Mouse (Mus musculus): ENCODE measurements around the gene Cdpf1. TPM values are rescaled to one million over a fixed set of nuclear protein-coding genes. Genes with fewer than 3 reads are reported as not detected.

Gene Cdpf1
- polyA plus RNA-seq, 1 experiment, result 17.0 TPM

DNA sequence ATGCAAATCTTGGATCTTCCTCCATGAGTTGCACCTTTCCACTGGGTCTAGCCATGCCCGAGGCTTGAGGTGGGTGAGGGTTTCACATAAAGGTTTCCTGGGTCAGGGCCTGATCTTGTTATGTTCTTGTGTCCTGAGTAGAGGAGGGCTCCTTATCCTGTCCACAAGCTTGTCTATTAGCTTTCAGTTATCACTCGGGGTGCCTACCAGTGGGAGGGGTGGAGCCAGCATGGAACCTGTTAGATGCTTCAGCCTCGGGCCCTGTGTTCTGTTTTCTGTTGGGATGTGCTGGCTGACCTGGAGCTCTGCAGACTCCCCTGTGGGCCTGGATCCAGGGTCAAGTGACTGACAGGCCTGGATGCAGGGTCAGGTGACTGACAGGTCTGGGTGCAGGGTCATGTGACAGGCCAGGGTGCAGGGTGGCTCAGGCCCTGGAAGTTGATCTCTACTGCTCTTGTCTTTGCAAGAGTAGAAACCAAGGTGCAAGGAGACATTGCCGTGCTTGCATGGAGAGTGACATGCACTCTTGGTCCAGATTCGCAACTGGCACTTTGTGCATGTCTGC lies 30.4 kb upstream of the Cdpf1 start:
- TF ChIP-seq FOSL1 (IDR thresholded peaks at IDR 0.05; ENCODE audit: insufficient read depth, low read length, poor library complexity, severe bottlenecking) (no peak), MYOG (IDR thresholded peaks at IDR 0.05; ENCODE audit: control insufficient read depth, extremely low read depth, insufficient read length) (no peak), CTCF (IDR thresholded peaks at IDR 0.05; ENCODE audit: control insufficient read depth, insufficient read depth, insufficient read length) (no peak), USF1 (IDR thresholded peaks at IDR 0.05; ENCODE audit: low read depth) (no peak), CEBPB (IDR thresholded peaks at IDR 0.05; ENCODE audit: low read depth) (no peak), MYOD1 (IDR thresholded peaks at IDR 0.05; ENCODE audit: control insufficient read depth, insufficient read length, low read depth) (no peak), MAX (IDR thresholded peaks at IDR 0.05) (no peak)

DNA sequence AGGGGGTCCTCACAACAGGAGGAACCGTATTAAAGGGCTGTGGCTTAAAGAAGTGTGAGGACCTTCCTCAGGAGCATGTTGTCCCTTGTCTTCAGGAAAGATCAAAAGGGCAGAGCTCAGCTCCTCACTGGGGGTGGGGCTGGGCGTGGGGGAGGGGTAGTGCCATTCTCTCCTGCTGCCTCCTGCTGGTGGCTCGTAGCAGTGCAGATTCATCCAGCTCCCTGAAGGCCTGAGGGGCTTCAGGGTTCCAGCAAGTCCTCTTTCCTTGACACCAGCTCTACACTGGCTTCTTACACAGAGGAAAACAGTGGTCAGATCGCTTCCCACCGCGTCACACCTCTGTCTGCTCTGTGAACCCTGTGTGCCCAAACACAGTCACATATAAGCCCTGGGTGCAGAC lies 29.5 kb upstream of the Cdpf1 start:
- H3K4me3 ChIP-seq (ENCODE audit: insufficient read depth, poor library complexity, severe bottlenecking), result no peak overlapping the region
- no peak overlapping the region for H3ac ChIP-seq (ENCODE audit: control insufficient read depth, insufficient read length, low read depth)
- TF ChIP-seq CTCF (IDR thresholded peaks at IDR 0.05; ENCODE audit: control insufficient read depth, insufficient read depth, insufficient read length) (peak; percentile 25), MYOD1 (IDR thresholded peaks at IDR 0.05; ENCODE audit: control insufficient read depth, insufficient read length, low read depth) (no peak)
- no peaks in the 10 kb centered on the region for H3K36me3 ChIP-seq (ENCODE audit: control insufficient read depth, insufficient read depth)
- H3K27me3 ChIP-seq (ENCODE audit: control insufficient read depth, insufficient read depth, insufficient read length), result peaks cover 64% of the 10 kb centered on the region
- H3K79me3 ChIP-seq (ENCODE audit: low read depth), result no peaks in the 10 kb centered on the region
- H3K79me2 ChIP-seq (ENCODE audit: control insufficient read depth, insufficient read depth), result no peaks in the 10 kb centered on the region

More for the DNA sequence above, 30.4 kb upstream of the Cdpf1 start:
- Histone ChIP-seq H3K4me3 (ENCODE audit: insufficient read depth, poor library complexity, severe bottlenecking) (no peak overlapping the region), H3K27me3 (ENCODE audit: control insufficient read depth, insufficient read depth, insufficient read length) (peaks cover 65% of the 10 kb centered on the region), H3K36me3 (ENCODE audit: control insufficient read depth, insufficient read depth) (no peaks in the 10 kb centered on the region), H3ac (ENCODE audit: control insufficient read depth, insufficient read length, low read depth) (no peak overlapping the region), H3K79me2 (ENCODE audit: control insufficient read depth, insufficient read depth) (no peaks in the 10 kb centered on the region), H3K79me3 (ENCODE audit: low read depth) (no peaks in the 10 kb centered on the region)

DNA sequence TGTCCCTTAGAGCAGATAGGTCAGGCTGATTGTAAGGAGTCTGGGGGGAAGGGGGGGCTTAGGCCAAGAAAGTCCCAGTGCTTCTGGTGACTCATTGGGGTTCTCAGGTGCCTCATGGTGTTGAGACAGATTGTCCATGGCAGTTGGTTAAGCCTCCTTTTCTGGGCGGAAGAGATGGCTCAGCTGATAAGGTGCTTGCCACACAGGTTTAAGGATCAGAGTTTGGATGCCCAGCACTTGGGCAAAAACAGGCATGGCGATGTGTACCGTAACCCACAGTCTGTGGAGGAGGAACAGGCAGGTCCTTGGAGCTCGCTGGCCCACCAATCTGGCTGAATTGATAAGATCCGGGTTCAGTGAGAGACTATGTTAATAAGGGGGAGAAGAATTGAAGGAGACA lies 25.4 kb upstream of the Cdpf1 start:
- Histone ChIP-seq H3K27me3 (ENCODE audit: control insufficient read depth, insufficient read depth, insufficient read length) (peaks cover 51% of the 10 kb centered on the region), H3K36me3 (ENCODE audit: control insufficient read depth, insufficient read depth) (no peaks in the 10 kb centered on the region), H3ac (ENCODE audit: control insufficient read depth, insufficient read length, low read depth) (no peak overlapping the region), H3K4me3 (ENCODE audit: insufficient read depth, poor library complexity, severe bottlenecking) (no peak overlapping the region), H3K79me2 (ENCODE audit: control insufficient read depth, insufficient read depth) (no peaks in the 10 kb centered on the region), H3K79me3 (ENCODE audit: low read depth) (no peaks in the 10 kb centered on the region)
- TF ChIP-seq USF1 (IDR thresholded peaks at IDR 0.05; ENCODE audit: low read depth) (no peak), MYOG (IDR thresholded peaks at IDR 0.05; ENCODE audit: control insufficient read depth, extremely low read depth, insufficient read length) (no peak), CTCF (IDR thresholded peaks at IDR 0.05; ENCODE audit: control insufficient read depth, insufficient read depth, insufficient read length) (no peak), FOSL1 (IDR thresholded peaks at IDR 0.05; ENCODE audit: insufficient read depth, low read length, poor library complexity, severe bottlenecking) (no peak)

DNA sequence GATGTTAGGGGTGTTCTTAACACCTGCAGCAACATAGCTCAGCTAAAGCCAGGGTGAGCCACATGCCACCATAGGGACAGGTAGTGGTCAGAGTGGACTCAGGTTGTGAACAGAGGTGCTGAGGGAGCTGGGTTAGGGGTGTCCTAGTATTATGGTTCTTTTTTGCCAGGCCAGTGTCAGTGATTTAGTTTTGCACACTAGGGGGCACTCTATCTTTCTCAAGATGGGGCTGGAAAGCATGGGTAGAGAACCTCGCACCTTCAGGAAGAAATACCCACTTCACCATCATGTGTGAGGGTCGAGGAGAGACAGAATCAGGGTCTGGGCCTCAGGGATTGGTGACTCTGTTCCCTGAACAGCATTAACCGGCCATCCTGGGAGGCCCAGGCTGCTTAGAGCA lies 23.8 kb upstream of the Cdpf1 start:
- Histone ChIP-seq H3K79me2 (ENCODE audit: control insufficient read depth, insufficient read depth) (no peaks in the 10 kb centered on the region), H3K79me3 (ENCODE audit: low read depth) (no peaks in the 10 kb centered on the region), H3ac (ENCODE audit: control insufficient read depth, insufficient read length, low read depth) (no peak overlapping the region), H3K36me3 (ENCODE audit: control insufficient read depth, insufficient read depth) (no peaks in the 10 kb centered on the region), H3K4me3 (ENCODE audit: insufficient read depth, poor library complexity, severe bottlenecking) (no peak overlapping the region), H3K27me3 (ENCODE audit: control insufficient read depth, insufficient read depth, insufficient read length) (peaks cover 59% of the 10 kb centered on the region)
- TF ChIP-seq CEBPB (IDR thresholded peaks at IDR 0.05; ENCODE audit: low read depth), result no peak
- no peak for TF ChIP-seq FOSL1 (IDR thresholded peaks at IDR 0.05; ENCODE audit: insufficient read depth, low read length, poor library complexity, severe bottlenecking)
- no peak for TF ChIP-seq MYOD1 (IDR thresholded peaks at IDR 0.05; ENCODE audit: control insufficient read depth, insufficient read length, low read depth)
- TF ChIP-seq MYOG (IDR thresholded peaks at IDR 0.05; ENCODE audit: control insufficient read depth, extremely low read depth, insufficient read length), result no peak
- TF ChIP-seq USF1 (IDR thresholded peaks at IDR 0.05; ENCODE audit: low read depth), result no peak
- no peak for TF ChIP-seq MAX (IDR thresholded peaks at IDR 0.05)
- no peak for TF ChIP-seq CTCF (IDR thresholded peaks at IDR 0.05; ENCODE audit: control insufficient read depth, insufficient read depth, insufficient read length)

DNA sequence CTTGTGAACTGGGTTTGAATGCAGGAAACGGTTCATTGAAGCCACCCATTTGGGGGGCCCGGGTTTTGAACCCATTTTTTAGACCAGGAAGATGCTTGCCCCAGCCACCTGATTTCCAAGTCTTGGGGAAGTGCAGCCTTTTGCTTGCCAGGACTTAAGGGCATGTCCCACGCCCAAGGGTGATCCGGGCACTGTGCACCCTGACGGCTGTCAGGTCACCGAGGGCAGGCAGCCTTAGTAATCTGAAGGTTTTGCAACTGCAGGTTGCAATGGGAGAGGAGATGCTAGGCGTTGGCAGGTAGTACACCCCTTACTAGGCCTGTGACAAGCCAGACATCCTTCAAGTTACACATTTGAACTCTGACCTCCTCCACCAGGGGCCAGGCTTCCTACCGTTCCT lies 21.1 kb upstream of the Cdpf1 start:
- no peaks in the 10 kb centered on the region for H3K79me3 ChIP-seq (ENCODE audit: low read depth)
- H3K79me2 ChIP-seq (ENCODE audit: control insufficient read depth, insufficient read depth), result no peaks in the 10 kb centered on the region
- H3K36me3 ChIP-seq (ENCODE audit: control insufficient read depth, insufficient read depth), result no peaks in the 10 kb centered on the region
- H3K4me3 ChIP-seq (ENCODE audit: insufficient read depth, poor library complexity, severe bottlenecking), result no peak overlapping the region
- TF ChIP-seq CTCF (IDR thresholded peaks at IDR 0.05; ENCODE audit: control insufficient read depth, insufficient read depth, insufficient read length) (no peak), CEBPB (IDR thresholded peaks at IDR 0.05; ENCODE audit: low read depth) (no peak), MAX (IDR thresholded peaks at IDR 0.05) (no peak), MYOG (IDR thresholded peaks at IDR 0.05; ENCODE audit: control insufficient read depth, extremely low read depth, insufficient read length) (no peak), MYOD1 (IDR thresholded peaks at IDR 0.05; ENCODE audit: control insufficient read depth, insufficient read length, low read depth) (no peak), USF1 (IDR thresholded peaks at IDR 0.05; ENCODE audit: low read depth) (no peak), FOSL1 (IDR thresholded peaks at IDR 0.05; ENCODE audit: insufficient read depth, low read length, poor library complexity, severe bottlenecking) (no peak)
- H3ac ChIP-seq (ENCODE audit: control insufficient read depth, insufficient read length, low read depth), result no peak overlapping the region
- H3K27me3 ChIP-seq (ENCODE audit: control insufficient read depth, insufficient read depth, insufficient read length), result peaks cover 70% of the 10 kb centered on the region

DNA sequence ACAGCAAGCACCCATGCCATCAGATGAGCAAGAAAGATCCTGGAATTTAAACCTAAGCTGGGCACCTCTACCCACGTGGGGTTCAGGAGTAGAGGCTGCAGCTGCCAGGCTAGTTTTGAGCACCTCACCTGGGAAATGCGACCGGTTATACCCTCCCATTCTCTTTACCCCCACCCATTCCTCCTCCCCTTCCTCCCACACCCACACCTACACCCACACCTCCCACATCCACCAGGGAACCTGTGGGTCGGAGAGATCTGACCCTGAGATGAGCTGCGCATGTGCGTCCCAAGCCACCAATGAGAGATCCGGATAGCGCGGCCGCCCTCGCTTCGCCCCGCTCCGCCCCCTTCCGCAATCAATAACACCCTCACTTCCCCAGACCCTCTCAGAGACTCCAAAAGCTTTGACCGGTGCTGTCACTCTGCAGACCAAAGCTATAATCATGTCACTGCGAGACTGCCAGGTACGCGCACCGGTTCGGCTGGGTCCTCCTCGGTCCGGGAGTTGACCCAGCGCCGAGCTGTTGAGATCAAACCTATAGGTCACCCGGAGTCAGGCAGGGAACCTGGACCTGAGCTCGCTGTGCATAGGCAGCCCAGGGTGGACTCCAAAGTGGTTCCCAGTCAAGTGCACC lies 20.6 kb upstream of the Cdpf1 start, which contains the start of gene Ttc38:
Ttc38 (plus strand) TSS at position 353 of the 637 bp plus-strand sequence.
- H3K36me3 ChIP-seq (ENCODE audit: control insufficient read depth, insufficient read depth), result no peaks in the 10 kb centered on the region
- no peaks in the 10 kb centered on the region for H3K79me3 ChIP-seq (ENCODE audit: low read depth)
- H3K4me3 ChIP-seq (ENCODE audit: insufficient read depth, poor library complexity, severe bottlenecking), result no peak within 1 kb of the TSS
- no peaks in the 10 kb centered on the region for H3K79me2 ChIP-seq (ENCODE audit: control insufficient read depth, insufficient read depth)
- TF ChIP-seq MYOD1 (IDR thresholded peaks at IDR 0.05; ENCODE audit: control insufficient read depth, insufficient read length, low read depth), result no peak
- no peak for TF ChIP-seq FOSL1 (IDR thresholded peaks at IDR 0.05; ENCODE audit: insufficient read depth, low read length, poor library complexity, severe bottlenecking)
- TF ChIP-seq CEBPB (IDR thresholded peaks at IDR 0.05; ENCODE audit: low read depth), result no peak
- H3ac ChIP-seq (ENCODE audit: control insufficient read depth, insufficient read length, low read depth), result no peak within 1 kb of the TSS
- peaks cover 75% of the 10 kb centered on the region for H3K27me3 ChIP-seq (ENCODE audit: control insufficient read depth, insufficient read depth, insufficient read length)

All from C2C12 (cell line).